Mouse (Mus musculus) hindbrain, embryonic 16.5 days (tissue): ENCODE measurements at regions not wholly inside any gene's neighbourhood (a gene's known extent, or its start where the extent isn't known, plus 50 kb on each side); places are given as distances from the start of the nearest gene placed in this dataset.

Experiments used
- ATAC-seq: fragments of 200-750 bp; cut with Nextera tagmentation; 2 replicates; pipeline ENCODE4 v1.8.0; 2017; ENCODE audit warnings: moderate TSS enrichment, moderate library complexity
- H3K27ac ChIP-seq: fragments of 300-500 bp; sonication (generic); 2 replicates; pipeline ENCODE4 v1.5.1; 2014; ENCODE audit warnings: low read depth, mild to moderate bottlenecking, control low read depth, low read length, moderate library complexity
- H3K27me3 ChIP-seq: fragments of 300-500 bp; sonication (generic); replicated peaks from 2 replicates; pipeline ENCODE4 v1.6.1; 2014; ENCODE audit warnings: low read length; ENCODE audit not compliant: control insufficient read depth, insufficient read depth
- H3K36me3 ChIP-seq: fragments of 300-500 bp; sonication (generic); 2 replicates; pipeline ENCODE4 v1.6.1; 2014; ENCODE audit warnings: mild to moderate bottlenecking, low read length, moderate library complexity, mixed read lengths; ENCODE audit not compliant: control insufficient read depth, insufficient read depth
- H3K4me1 ChIP-seq: fragments of 300-500 bp; sonication (generic); 2 replicates; pipeline ENCODE4 v1.6.1; 2014; ENCODE audit warnings: low read depth, low read length; ENCODE audit not compliant: control insufficient read depth, insufficient read depth
- H3K4me2 ChIP-seq: fragments of 300-500 bp; sonication (generic); 2 replicates; pipeline ENCODE4 v1.6.1; 2014; ENCODE audit warnings: mild to moderate bottlenecking, low read length, control low read depth, moderate library complexity
- H3K4me3 ChIP-seq: fragments of 300-500 bp; sonication (generic); 2 replicates; pipeline ENCODE4 v1.5.1; 2014; ENCODE audit warnings: mild to moderate bottlenecking, low read length, control low read depth, moderate library complexity
- H3K9ac ChIP-seq: fragments of 300-500 bp; sonication (generic); 2 replicates; pipeline ENCODE4 v1.6.1; 2014; ENCODE audit warnings: low read depth, mild to moderate bottlenecking, control low read depth, low read length, moderate library complexity
- H3K9me3 ChIP-seq: fragments of 300-500 bp; sonication (generic); 2 replicates; pipeline ENCODE4 v1.6.1; 2014; ENCODE audit warnings: mild to moderate bottlenecking, low read length, moderate library complexity; ENCODE audit not compliant: control insufficient read depth
- WGBS: fragments of 180-500 bp; shearing (Covaris S2); extraction: QIAGEN DNeasy Blood & Tissue Kit; methylation state at CpG from one replicate; pipeline ENCODE4 v1.1.7; 2014; 5-methylcytosine and 5-hydroxymethylcytosine counted together

- Histone ChIP-seq H3K36me3 (no peaks in the 10 kb centered on the region), H3K27me3 (no peaks in the 10 kb centered on the region), H3K9ac (no peak overlapping the region), H3K4me3 (no peak overlapping the region), H3K27ac (no peak overlapping the region), H3K4me1 (0 out of 2 replicates have a peak, but pooled peaks cover 2% of the 10 kb centered on the region), H3K9me3 (peaks cover 5% of the 10 kb centered on the region; the same call in 1 of the 2 replicates), H3K4me2 (no peak overlapping the region)
- ATAC-seq, result no peak
- WGBS, result 85% methylated on average over 4 of the region's 4 CpGs
Measured at GRCm38 (mm10) chr16:30652692-30653091, 53.2 kb downstream of the Fam43a start.

- WGBS, result 68% methylated on average over 5 of the region's 5 CpGs
- H3K9ac ChIP-seq, result no peak overlapping the region
- H3K27me3 ChIP-seq, result no peaks in the 10 kb centered on the region
- H3K4me1 ChIP-seq, result 0 out of 2 replicates have a peak, but pooled peaks cover 2% of the 10 kb centered on the region
- no peak overlapping the region for H3K27ac ChIP-seq
- peak; percentile 65 for ATAC-seq
- peaks cover 5% of the 10 kb centered on the region; the same call in 1 of the 2 replicates for H3K9me3 ChIP-seq
- H3K4me2 ChIP-seq, result no peak overlapping the region
- no peak overlapping the region for H3K4me3 ChIP-seq
- no peaks in the 10 kb centered on the region for H3K36me3 ChIP-seq
Measured at GRCm38 (mm10) chr16:30653806-30654205, 54.3 kb downstream of the Fam43a start.

DNA sequence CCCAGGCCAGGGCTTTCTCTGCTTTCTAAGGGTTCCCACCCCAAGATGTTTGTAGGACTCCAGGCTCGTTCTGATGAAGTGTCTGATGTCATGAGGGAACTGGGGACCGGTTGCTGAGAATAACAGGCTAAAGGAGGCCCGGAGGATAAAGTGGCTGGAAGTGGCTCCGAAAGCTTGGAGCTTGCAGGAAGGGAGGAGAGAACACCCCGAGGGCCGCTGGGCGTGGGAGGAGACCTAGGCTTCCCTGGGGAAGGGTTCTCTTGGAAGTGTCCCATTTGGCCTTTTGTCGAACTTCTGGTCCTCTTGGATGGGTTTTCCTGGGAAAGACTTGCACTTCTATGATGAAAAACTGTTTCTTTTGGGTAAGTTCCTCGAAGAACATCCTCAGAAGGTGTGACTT, 54.7 kb downstream of the Fam43a start:
- no peak overlapping the region for H3K4me3 ChIP-seq
- no peak overlapping the region for H3K9ac ChIP-seq
- H3K4me1 ChIP-seq, result 0 out of 2 replicates have a peak, but pooled peaks cover 2% of the 10 kb centered on the region
- H3K27ac ChIP-seq, result no peak overlapping the region
- 90% methylated on average over 9 of the region's 9 CpGs for WGBS
- no peaks in the 10 kb centered on the region for H3K27me3 ChIP-seq
- no peak overlapping the region for H3K4me2 ChIP-seq
- H3K9me3 ChIP-seq, result peaks cover 3% of the 10 kb centered on the region; the same call in 1 of the 2 replicates
- ATAC-seq, result no peak
- no peaks in the 10 kb centered on the region for H3K36me3 ChIP-seq

GRCm38 (mm10) chr16:30655798-30656221, 56.3 kb downstream of the Fam43a start:
- Histone ChIP-seq H3K27ac (no peak overlapping the region), H3K4me1 (0 out of 2 replicates have a peak, but pooled peaks cover 2% of the 10 kb centered on the region), H3K9ac (no peak overlapping the region), H3K4me3 (no peak overlapping the region), H3K9me3 (no peaks in the 10 kb centered on the region), H3K27me3 (no peaks in the 10 kb centered on the region), H3K4me2 (no peak overlapping the region), H3K36me3 (no peaks in the 10 kb centered on the region)
- 33% methylated on average over 5 of the region's 5 CpGs for WGBS
- no peak for ATAC-seq

GRCm38 (mm10) chr16:30656881-30657280, 57.4 kb downstream of the Fam43a start:
- 91% methylated on average over 17 of the region's 17 CpGs for WGBS
- ATAC-seq, result no peak

DNA sequence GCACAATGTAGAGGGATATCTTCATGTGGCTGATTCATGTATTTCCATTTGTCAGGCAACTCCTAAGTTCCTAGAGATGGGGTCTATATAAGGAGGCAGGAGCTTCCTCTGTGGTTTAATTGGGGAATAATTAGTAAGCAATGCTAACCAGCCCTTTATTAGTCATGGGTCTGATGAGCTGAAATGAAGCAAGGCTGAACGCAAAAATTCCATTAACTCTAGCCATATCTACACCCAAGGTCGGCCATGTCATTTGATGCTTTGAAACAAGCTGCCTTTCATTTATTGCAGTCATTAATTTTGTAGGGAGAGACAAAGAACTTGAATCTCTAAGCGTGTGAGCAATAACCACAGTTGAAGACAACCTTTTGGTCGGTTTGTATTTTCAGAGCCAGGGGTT, 59.4 kb downstream of the Fam43a start:
- Histone ChIP-seq H3K4me3 (no peak overlapping the region), H3K27ac (no peak overlapping the region), H3K9me3 (no peaks in the 10 kb centered on the region), H3K4me2 (no peak overlapping the region), H3K9ac (no peak overlapping the region), H3K4me1 (0 out of 2 replicates have a peak, but pooled peaks cover 2% of the 10 kb centered on the region), H3K36me3 (no peaks in the 10 kb centered on the region), H3K27me3 (no peaks in the 10 kb centered on the region)
- no peak for ATAC-seq
- WGBS, result 76% methylated on average over 4 of the region's 4 CpGs

More at GRCm38 (mm10) chr16:30656881-30657280, 57.4 kb downstream of the Fam43a start:
- no peak overlapping the region for H3K9ac ChIP-seq
- no peak overlapping the region for H3K27ac ChIP-seq
- H3K9me3 ChIP-seq, result no peaks in the 10 kb centered on the region
- no peak overlapping the region for H3K4me3 ChIP-seq
- H3K4me2 ChIP-seq, result no peak overlapping the region
- H3K4me1 ChIP-seq, result 0 out of 2 replicates have a peak, but pooled peaks cover 2% of the 10 kb centered on the region
- H3K36me3 ChIP-seq, result no peaks in the 10 kb centered on the region
- no peaks in the 10 kb centered on the region for H3K27me3 ChIP-seq

GRCm38 (mm10) chr16:30661086-30661977, 61.8 kb downstream of the Fam43a start:
- H3K27ac ChIP-seq, result no peak overlapping the region
- H3K9ac ChIP-seq, result no peak overlapping the region
- H3K9me3 ChIP-seq, result no peaks in the 10 kb centered on the region
- no peak overlapping the region for H3K4me2 ChIP-seq
- 67% methylated on average over 16 of the region's 16 CpGs for WGBS
- H3K36me3 ChIP-seq, result no peaks in the 10 kb centered on the region
- H3K4me1 ChIP-seq, result no peaks in the 10 kb centered on the region
- 0 out of 2 replicates have a peak, but pooled peaks have one; percentile 32 for ATAC-seq
- H3K4me3 ChIP-seq, result no peak overlapping the region
- H3K27me3 ChIP-seq, result no peaks in the 10 kb centered on the region

- Histone ChIP-seq H3K36me3 (no peaks in the 10 kb centered on the region), H3K4me3 (no peak overlapping the region), H3K27me3 (no peaks in the 10 kb centered on the region), H3K9ac (no peak overlapping the region), H3K27ac (no peak overlapping the region), H3K4me2 (no peak overlapping the region), H3K4me1 (no peaks in the 10 kb centered on the region), H3K9me3 (no peaks in the 10 kb centered on the region)
- WGBS, result 73% methylated on average over 8 of the region's 8 CpGs
- no peak for ATAC-seq
Measured at GRCm38 (mm10) chr16:30663055-30663454, 63.5 kb downstream of the Fam43a start.

DNA sequence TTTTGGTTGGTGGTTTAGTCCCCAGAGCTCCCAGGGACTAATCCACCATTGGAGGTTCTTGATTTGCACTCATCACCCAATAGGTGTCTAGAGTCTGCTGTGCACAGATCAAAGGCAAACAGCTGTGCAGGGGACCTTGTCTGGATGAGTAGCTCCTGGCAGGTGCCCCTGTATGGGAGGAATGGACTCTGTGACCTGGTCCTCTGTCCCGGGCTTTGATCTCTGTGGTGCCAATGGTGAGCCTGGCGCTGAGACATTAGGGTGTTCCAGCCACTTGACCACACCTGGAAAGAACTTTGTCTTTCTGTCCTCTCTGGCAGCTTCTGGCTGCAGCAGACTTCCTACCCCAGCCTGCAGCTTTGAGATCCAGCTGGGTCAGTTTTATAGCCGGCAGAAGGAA, 64.4 kb downstream of the Fam43a start:
- Histone ChIP-seq H3K9ac (no peak overlapping the region), H3K4me2 (no peak overlapping the region), H3K4me3 (no peak overlapping the region), H3K27me3 (no peaks in the 10 kb centered on the region), H3K36me3 (no peaks in the 10 kb centered on the region), H3K4me1 (no peaks in the 10 kb centered on the region), H3K9me3 (no peaks in the 10 kb centered on the region), H3K27ac (no peak overlapping the region)
- 95% methylated on average over 3 of the region's 3 CpGs for WGBS
- ATAC-seq, result no peak
